Mouse (Mus musculus) heart, embryonic 11.5 days (tissue): ENCODE results near the gene Fam171a2. TPM values are rescaled to one million over a fixed set of nuclear protein-coding genes. Genes with fewer than 3 reads are reported as not detected.

Source experiments
- ATAC-seq: fragments of 200-750 bp; cut with Nextera tagmentation; replicated peaks from 2 replicates; pipeline ENCODE4 v1.8.0; 2017; ENCODE audit warnings: moderate library complexity; ENCODE audit not compliant: insufficient number of reproducible peaks, low FRiP score, low TSS enrichment
- H3K27ac ChIP-seq: fragments of 300-500 bp; sonication (generic); 2 replicates; pipeline ENCODE4 v1.5.1; 2014; ENCODE audit warnings: mild to moderate bottlenecking, low read depth, low read length
- H3K27me3 ChIP-seq: fragments of 300-500 bp; sonication (generic); 2 replicates; pipeline ENCODE4 v1.6.1; 2014; ENCODE audit warnings: mild to moderate bottlenecking, low read length, mixed read lengths; ENCODE audit not compliant: control insufficient read depth, insufficient read depth
- H3K36me3 ChIP-seq: fragments of 300-500 bp; sonication (generic); 2 replicates; pipeline ENCODE4 v1.6.1; 2014; ENCODE audit warnings: mild to moderate bottlenecking, low read length, moderate library complexity, mixed read lengths; ENCODE audit not compliant: control insufficient read depth, insufficient read depth
- H3K4me1 ChIP-seq: fragments of 300-500 bp; sonication (generic); 2 replicates; pipeline ENCODE4 v1.6.1; 2014; ENCODE audit warnings: low read length; ENCODE audit not compliant: control insufficient read depth, insufficient read depth
- H3K4me2 ChIP-seq: fragments of 300-500 bp; sonication (generic); 2 replicates; pipeline ENCODE4 v1.6.1; 2014; ENCODE audit warnings: mild to moderate bottlenecking, moderate library complexity
- H3K4me3 ChIP-seq: fragments of 300-500 bp; sonication (generic); 2 replicates; pipeline ENCODE4 v1.5.1; 2014; ENCODE audit warnings: low read depth, low read length
- H3K9ac ChIP-seq: fragments of 300-500 bp; sonication (generic); 2 replicates; pipeline ENCODE4 v1.6.1; 2014; ENCODE audit warnings: mild to moderate bottlenecking, low read depth, low read length, moderate library complexity
- H3K9me3 ChIP-seq: fragments of 300-500 bp; sonication (generic); replicated peaks from 2 replicates; pipeline ENCODE4 v1.6.1; 2016; ENCODE audit warnings: low read length; ENCODE audit not compliant: control insufficient read depth
- WGBS: fragments of 180-500 bp; shearing (Covaris S2); extraction: QIAGEN DNeasy Blood & Tissue Kit; methylation state at CpG from one replicate; pipeline ENCODE4 v1.1.7; 2014; ENCODE audit not compliant: insufficient replicate concordance; 5-methylcytosine and 5-hydroxymethylcytosine counted together
- polyA plus RNA-seq: library from polyadenylated mRNA; unstranded; fragments of >200 nt; fragmentation: Nextera tagmentation; extraction: Ambion mirVana; gene quantifications from 2 replicates; pipeline ENCODE4 v1.2.1, GENCODE M21; 2014

Gene Fam171a2
- polyA plus RNA-seq, 1 experiment from 2014 or later, result 5.1 TPM

DNA sequence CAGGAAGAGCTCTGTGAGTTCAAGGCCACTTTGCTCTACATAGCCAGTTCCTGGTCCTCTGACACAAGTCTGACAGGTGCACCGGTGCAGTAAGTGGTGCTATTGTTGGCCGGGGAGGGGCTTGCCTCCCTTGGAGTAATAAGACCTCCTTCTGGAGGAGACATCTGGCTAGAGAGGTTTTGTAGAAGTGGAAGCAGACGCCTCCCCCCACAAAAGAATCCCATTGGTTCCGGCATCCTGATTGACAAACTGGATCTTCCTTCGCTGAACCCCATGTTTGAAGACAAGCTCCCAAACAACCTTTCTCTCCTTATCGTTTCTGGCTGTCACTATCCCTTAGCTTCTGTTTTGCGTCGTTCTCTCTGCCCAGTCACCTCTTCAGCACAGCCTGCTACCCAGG, 845 bp upstream of the Fam171a2 start:
- Histone ChIP-seq H3K4me3 (no peak overlapping the region), H3K27me3 (peaks cover 12% of the 10 kb centered on the region), H3K4me2 (0 out of 2 replicates have a peak overlapping the region, but pooled peaks have one; percentile 20), H3K27ac (no peak overlapping the region), H3K9ac (no peak overlapping the region), H3K4me1 (peaks cover 46% of the 10 kb centered on the region), H3K9me3 (no peaks in the 10 kb centered on the region), H3K36me3 (no peaks in the 10 kb centered on the region)
- 12% methylated on average over 8 of the region's 8 CpGs for WGBS
- ATAC-seq, result no peak

DNA sequence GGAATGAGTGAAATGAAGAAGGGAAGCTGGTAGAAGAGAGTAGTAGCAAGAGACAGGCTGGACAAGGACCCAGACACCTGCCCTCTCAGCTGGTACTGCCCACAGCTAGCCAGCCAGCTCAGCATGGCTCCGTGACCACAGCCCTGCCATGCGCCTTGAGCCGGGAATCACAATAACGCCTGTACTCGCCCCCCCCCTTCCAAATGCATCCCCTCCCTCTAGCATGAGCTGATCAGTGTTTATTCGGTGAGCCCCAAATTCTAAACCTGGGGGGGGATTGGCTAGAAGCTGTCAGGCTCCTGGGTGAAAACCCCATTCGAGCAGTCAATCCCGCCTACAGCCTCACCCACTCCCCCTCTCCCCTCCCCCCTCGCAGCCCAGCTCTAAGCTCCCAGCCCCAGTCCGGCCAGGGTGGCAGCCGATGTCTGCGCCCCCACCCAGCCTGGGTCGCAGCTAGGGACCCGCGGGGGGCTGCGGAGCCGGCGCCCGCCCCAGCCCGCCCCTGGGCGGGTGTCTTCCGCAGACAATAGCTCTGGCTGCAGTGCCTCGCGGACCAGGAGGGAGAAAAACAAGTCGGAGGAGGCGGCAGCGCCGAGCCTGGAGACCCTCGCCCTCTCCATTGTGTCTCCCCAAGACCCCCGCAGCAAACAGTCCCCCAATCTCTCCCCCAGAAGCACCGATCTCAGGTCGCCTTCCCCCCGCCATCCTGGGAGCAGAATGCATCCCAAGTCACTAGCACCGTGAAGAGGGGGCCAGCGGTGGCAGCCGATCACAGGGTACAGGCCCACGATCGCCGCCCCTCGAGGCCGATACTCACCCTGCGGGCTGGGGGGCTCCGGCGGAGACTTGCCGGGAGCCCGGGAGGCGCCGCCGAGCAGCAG, 661 bp downstream of the Fam171a2 start:
- H3K27ac ChIP-seq, result peak overlapping the region; percentile 76
- peaks cover 43% of the 10 kb centered on the region for H3K4me1 ChIP-seq
- H3K27me3 ChIP-seq, result peaks cover 8% of the 10 kb centered on the region
- under 1% methylated on average over 46 of the region's 49 CpGs for WGBS
- peak overlapping the region; percentile 94 for H3K4me2 ChIP-seq
- peak overlapping the region; percentile 87 for H3K4me3 ChIP-seq
- no peaks in the 10 kb centered on the region for H3K9me3 ChIP-seq
- ATAC-seq, result peak; percentile 29; the same call in 1 of the 2 replicates
- H3K9ac ChIP-seq, result peak overlapping the region; percentile 91
- peaks cover 4% of the 10 kb centered on the region; the same call in 1 of the 2 replicates for H3K36me3 ChIP-seq

DNA sequence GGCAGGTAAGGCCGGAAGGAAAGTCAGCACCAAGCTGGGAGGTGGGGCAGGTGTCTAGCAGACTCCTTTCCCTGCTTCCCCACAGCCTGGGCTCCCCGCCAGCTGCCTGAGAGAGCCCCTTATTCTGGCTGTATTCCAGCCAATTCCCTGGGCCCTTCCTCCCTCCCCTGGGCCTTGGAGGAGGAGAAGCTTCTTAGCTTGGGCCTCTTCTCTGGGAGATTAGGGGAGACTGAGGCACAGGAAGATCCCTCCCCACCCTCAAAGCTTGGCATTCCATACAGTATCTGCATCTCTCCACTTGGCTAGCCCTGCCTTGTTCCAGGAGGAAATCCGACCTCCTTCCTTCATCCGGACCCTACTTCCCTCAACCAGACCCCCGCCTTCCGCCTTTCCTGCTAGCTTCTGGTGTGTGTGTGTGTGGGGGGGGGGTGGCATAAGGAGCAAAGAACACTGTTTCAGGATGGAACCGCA, 1.6 kb downstream of the Fam171a2 start:
- H3K4me1 ChIP-seq, result peaks cover 43% of the 10 kb centered on the region
- peak overlapping the region; percentile 76 for H3K27ac ChIP-seq
- ATAC-seq, result peak; percentile 5; the same call in 1 of the 2 replicates

DNA sequence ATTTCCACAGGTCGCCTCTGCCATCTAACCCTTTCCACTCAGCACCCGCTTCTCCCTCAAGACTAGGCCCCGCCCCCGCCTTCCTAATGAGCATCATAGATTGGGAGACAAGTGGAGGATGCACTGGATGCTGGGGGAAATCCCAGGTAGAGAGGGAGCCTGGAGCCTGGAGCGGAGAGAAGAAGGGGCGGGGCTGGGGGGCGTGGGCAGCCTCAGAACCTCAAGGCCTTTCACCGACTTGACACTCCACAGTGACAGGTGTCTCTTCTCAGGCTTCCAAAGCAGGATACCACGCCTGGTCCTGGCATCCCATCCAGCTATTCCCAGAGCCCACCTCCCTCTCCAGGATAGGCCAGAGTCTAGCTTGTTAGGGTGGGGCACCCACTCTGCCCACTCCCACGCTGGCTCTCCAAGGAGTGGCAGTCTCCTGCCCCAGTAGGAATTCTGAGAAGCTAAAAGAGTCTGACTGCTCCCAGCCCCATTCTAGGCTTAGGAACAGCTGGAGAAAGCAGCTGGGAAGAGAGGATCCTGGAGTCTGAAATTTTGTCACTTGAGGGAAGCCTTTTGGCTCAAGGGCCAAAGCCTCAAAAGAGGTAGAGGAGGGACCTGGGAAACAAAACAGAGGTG, 2.1 kb downstream of the Fam171a2 start:
- ATAC-seq, result peak; percentile 16; the same call in 1 of the 2 replicates
- peaks cover 7% of the 10 kb centered on the region for H3K36me3 ChIP-seq
- H3K4me3 ChIP-seq, result peak overlapping the region; percentile 87
- 10% methylated on average over 10 of the region's 10 CpGs for WGBS
- H3K27me3 ChIP-seq, result peaks cover 8% of the 10 kb centered on the region
- H3K4me2 ChIP-seq, result peak overlapping the region; percentile 94
- peak overlapping the region; percentile 76; the same call in 1 of the 2 replicates for H3K27ac ChIP-seq
- H3K4me1 ChIP-seq, result peaks cover 43% of the 10 kb centered on the region
- H3K9me3 ChIP-seq, result no peaks in the 10 kb centered on the region
- H3K9ac ChIP-seq, result 0 out of 2 replicates have a peak overlapping the region, but pooled peaks have one; percentile 43

More for the DNA sequence above, 1.6 kb downstream of the Fam171a2 start:
- H3K4me3 ChIP-seq, result peak overlapping the region; percentile 87
- peaks cover 7% of the 10 kb centered on the region for H3K36me3 ChIP-seq
- H3K9ac ChIP-seq, result 0 out of 2 replicates have a peak overlapping the region, but pooled peaks have one; percentile 43
- WGBS, result 10% methylated on average over 7 of the region's 7 CpGs
- peaks cover 8% of the 10 kb centered on the region for H3K27me3 ChIP-seq
- no peaks in the 10 kb centered on the region for H3K9me3 ChIP-seq
- peak overlapping the region; percentile 94 for H3K4me2 ChIP-seq

DNA sequence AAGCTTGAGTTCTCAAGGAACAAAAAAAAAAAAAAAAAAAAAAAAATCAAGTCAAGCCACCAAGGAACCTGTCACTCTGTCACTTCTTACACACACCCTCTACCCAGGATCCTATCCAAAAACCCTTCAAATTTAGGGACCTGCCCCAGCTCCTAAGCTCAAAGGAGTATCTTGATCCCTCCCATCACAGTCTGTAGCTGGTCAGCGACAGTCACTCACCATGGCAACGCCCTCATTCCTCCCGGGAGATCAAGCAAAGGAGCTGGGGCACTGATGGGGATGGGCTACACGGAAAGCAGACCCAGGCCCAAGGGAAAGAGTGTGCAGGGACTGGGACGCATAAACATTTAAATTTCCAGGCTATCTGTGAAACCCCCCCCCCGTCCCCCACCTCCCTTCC, 2.7 kb downstream of the Fam171a2 start:
- 9% methylated on average over 6 of the region's 6 CpGs for WGBS

DNA sequence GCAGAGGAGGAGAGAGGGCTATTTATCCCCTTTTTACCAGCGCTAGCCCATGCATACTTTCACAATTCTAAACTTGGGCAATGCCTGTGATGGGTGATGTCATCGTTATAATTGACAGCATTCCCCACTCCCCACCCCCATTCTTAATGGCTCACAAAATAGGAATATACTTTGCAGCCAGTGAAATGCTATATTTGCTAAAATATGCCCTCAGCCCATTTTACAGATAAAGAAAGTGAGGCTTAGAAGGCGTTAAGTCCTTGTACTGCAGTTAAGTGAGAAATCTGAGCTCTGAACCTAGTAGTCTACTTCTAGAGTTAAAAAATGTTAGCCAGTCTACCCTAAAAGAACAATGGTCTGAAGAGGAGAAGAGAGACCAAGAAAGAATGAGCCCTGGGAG, 3.2 kb downstream of the Fam171a2 start:
- no peak overlapping the region for H3K9ac ChIP-seq
- no peak overlapping the region for H3K4me2 ChIP-seq
- WGBS, result 61% methylated on average over 3 of the region's 3 CpGs
- no peaks in the 10 kb centered on the region for H3K9me3 ChIP-seq
- H3K4me3 ChIP-seq, result no peak overlapping the region
- ATAC-seq, result no peak
- H3K4me1 ChIP-seq, result peaks cover 43% of the 10 kb centered on the region
- peaks cover 11% of the 10 kb centered on the region for H3K36me3 ChIP-seq
- H3K27me3 ChIP-seq, result peaks cover 14% of the 10 kb centered on the region
- H3K27ac ChIP-seq, result no peak overlapping the region

More for the DNA sequence above, 2.7 kb downstream of the Fam171a2 start:
- no peaks in the 10 kb centered on the region for H3K9me3 ChIP-seq
- peaks cover 43% of the 10 kb centered on the region for H3K4me1 ChIP-seq
- H3K27me3 ChIP-seq, result peaks cover 11% of the 10 kb centered on the region
- H3K4me2 ChIP-seq, result no peak overlapping the region; the same call in 1 of the 2 replicates
- H3K36me3 ChIP-seq, result peaks cover 9% of the 10 kb centered on the region
- H3K27ac ChIP-seq, result no peak overlapping the region
- H3K4me3 ChIP-seq, result no peak overlapping the region
- no peak overlapping the region for H3K9ac ChIP-seq
- ATAC-seq, result no peak

DNA sequence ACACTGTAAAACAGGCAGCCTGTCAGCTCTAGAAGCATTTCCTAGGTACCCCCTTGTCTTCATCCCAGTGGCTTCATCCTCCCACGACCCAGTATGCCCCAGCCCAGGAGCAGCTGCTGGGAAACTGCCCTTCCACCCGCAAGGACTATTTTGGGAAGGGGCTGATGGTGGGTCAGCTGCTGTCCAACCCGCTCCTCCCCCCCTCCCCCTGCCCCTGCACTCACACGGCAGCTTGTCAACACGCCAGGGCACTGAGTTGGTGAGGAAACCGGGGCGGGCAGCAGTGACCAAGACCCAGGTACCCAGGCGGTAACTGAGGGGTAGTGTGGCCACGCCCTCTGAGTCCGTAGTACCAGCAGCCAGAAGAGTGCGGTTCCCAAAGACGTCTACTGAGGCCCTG, 3.7 kb downstream of the Fam171a2 start:
- peaks cover 43% of the 10 kb centered on the region for H3K4me1 ChIP-seq
- ATAC-seq, result no peak
- H3K9ac ChIP-seq, result 0 out of 2 replicates have a peak overlapping the region, but pooled peaks have one; percentile 10
- WGBS, result 48% methylated on average over 12 of the region's 12 CpGs
- no peak overlapping the region for H3K4me3 ChIP-seq
- H3K36me3 ChIP-seq, result peaks cover 11% of the 10 kb centered on the region
- no peak overlapping the region for H3K27ac ChIP-seq
- H3K9me3 ChIP-seq, result no peaks in the 10 kb centered on the region
- peak overlapping the region; percentile 35 for H3K4me2 ChIP-seq
- H3K27me3 ChIP-seq, result peaks cover 17% of the 10 kb centered on the region

DNA sequence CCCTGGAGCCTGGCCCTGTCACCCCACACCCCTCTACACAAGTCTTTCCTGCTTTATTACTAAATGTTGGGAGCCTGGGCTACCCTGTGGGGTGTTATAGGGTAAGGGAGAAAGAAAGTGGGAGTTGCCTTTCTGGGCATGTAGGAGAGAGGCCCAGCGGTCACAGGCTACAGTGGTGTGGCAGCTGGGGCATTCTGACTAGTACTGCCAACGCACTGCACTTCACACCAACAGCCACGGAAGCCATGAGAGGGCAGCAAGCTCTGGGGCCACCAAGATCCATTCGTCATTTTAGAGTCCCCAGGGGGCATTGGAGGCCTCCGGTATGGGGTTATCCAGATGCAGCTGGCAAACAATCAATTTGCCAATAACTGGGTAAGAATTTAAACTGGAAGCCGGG, 5.4 kb downstream of the Fam171a2 start:
- 91% methylated on average over 6 of the region's 6 CpGs for WGBS
- Histone ChIP-seq H3K4me3 (no peak overlapping the region), H3K27me3 (peaks cover 12% of the 10 kb centered on the region), H3K27ac (no peak overlapping the region), H3K4me1 (peaks cover 45% of the 10 kb centered on the region), H3K36me3 (peaks cover 13% of the 10 kb centered on the region), H3K4me2 (no peak overlapping the region), H3K9me3 (no peaks in the 10 kb centered on the region), H3K9ac (no peak overlapping the region)
- no peak for ATAC-seq
